Mouse (Mus musculus) urinary bladder, postnatal 10 days (tissue): ENCODE results near the gene Nbea.

Experiments
- DNase-seq: peaks from one replicate; pipeline ENCODE4 v3.0.0; 2022; ENCODE audit warnings: low spot score

Nbea gene

GRCm38 (mm10) chr3:55593312-55593711 lies 590.2 kb downstream of the Nbea start:
- DNase-seq = no peak

- no peak for DNase-seq
Measured at GRCm38 (mm10) chr3:55590727-55591126, 592.8 kb downstream of the Nbea start.

- no peak for DNase-seq
Measured at GRCm38 (mm10) chr3:55590291-55590690, 593.2 kb downstream of the Nbea start.

GRCm38 (mm10) chr3:55589402-55589944 lies 594.0 kb downstream of the Nbea start:
- no peak for DNase-seq

- DNase-seq = no peak
Measured at GRCm38 (mm10) chr3:55587972-55588946, 595.2 kb downstream of the Nbea start.

- no peak for DNase-seq
Measured at GRCm38 (mm10) chr3:55587434-55587971, 596.0 kb downstream of the Nbea start.
